8 mouse cellular contexts compared by ENCODE assay signal in the genomic region with DNA sequence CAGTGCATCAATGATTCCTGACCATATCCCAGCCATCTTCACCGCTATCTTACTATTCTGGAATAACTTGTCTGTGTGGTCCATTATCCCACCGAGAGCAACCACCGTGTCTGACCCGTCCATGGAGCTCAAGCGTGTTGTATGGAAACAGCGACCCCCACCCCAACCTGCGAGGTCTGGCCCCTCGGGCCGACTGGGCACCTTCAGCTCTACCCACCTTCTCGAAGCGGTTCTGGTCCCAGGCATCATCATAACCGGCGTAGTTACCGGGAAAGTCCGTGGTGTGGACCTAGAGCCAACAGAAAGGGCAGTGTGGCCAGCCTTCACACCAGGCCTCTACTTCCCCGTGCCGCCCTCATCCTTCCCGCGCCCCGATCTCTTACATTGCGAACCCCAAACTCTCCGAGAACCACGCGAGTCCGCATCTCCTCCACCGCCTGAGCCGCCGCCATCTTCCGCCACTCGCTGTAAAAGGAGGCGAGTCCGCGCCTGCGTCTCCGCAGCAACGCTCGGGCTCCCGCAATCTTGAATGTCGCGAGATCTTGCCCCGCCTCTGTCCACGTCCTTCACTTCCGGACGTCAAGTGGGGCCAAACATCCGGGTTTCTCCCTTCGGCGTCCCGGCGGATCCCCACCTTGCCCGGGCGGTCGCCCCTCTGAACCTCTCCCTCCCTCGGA. TPM values are rescaled to one million over a fixed set of nuclear protein-coding genes. Genes with fewer than 3 reads are reported as not detected.
A peak's percentile ranks its signal among the peaks of the same experiment; 100 is the strongest.
DNase-seq lines count a peak whose midpoint lies in the region; ATAC-seq lines count a peak whose summit lies in the region.

A gene (minus strand): TSS at position 543 of the 677 bp plus-strand sequence.
A gene (plus strand): TSS at position 569 of the 677 bp plus-strand sequence.

- H3K9ac ChIP-seq in hindbrain, embryonic 12.5 days, result peak within 1 kb of the TSS; percentile 97

- peak; percentile 91 for DNase-seq in Muller cell, postnatal 12 days (ENCODE audit: inconsistent ontology term)
- peak; percentile 96 for DNase-seq in cerebellum, adult 9-11 months
- DNase-seq in frontal cortex, postnatal 10 days (ENCODE audit: low spot score in 2 of 2), result peak; percentile 90 to 95
- peak; percentile 93 to 96 for DNase-seq in layer of hippocampus, postnatal 14 days (ENCODE audit: low spot score in 2 of 2)
- DNase-seq in lung, postnatal 14 days, result peak; percentile 97
- DNase-seq in retina, adult 2 months (ENCODE audit: low read depth, low spot score), result peak; percentile 83
- peak; percentile 88 to 94 for DNase-seq in thymus, postnatal 36 days

- H3K4me1 ChIP-seq in hindbrain, embryonic 12.5 days, result peaks cover 24% of the 10 kb centered on the region

- H3K27me3 ChIP-seq in hindbrain, embryonic 12.5 days, result no peaks in the 10 kb centered on the region

- H3K36me3 ChIP-seq in hindbrain, embryonic 12.5 days, result peaks cover 66% of the 10 kb centered on the region

- peak; percentile 90 for ATAC-seq in hindbrain, embryonic 12.5 days (ENCODE audit: low FRiP score)

- H3K27ac ChIP-seq in hindbrain, embryonic 12.5 days, result peak within 1 kb of the TSS; percentile 87

- H3K4me3 ChIP-seq in hindbrain, embryonic 12.5 days, result peak within 1 kb of the TSS; percentile 89

- WGBS in hindbrain, embryonic 12.5 days, result under 1% methylated on average over 53 of the region's 53 CpGs

- H3K9me3 ChIP-seq in hindbrain, embryonic 12.5 days (replicated peaks), result no peaks in the 10 kb centered on the region

- peak within 1 kb of the TSS; percentile 93 for H3K4me2 ChIP-seq in hindbrain, embryonic 12.5 days (replicated peaks)

RNA-seq across cellular contexts. Expression of the first gene that starts in this region (rescaled TPM):
- polyA plus RNA-seq in hindbrain, embryonic 12.5 days (2016; fragmentation: Nextera tagmentation; extraction: Ambion mirVana), result 76.1 and 91.8 TPM in 2 replicates
- total RNA-seq in layer of hippocampus, postnatal 14 days (2021), result 10 to 100 TPM; 35.0 to 35.9 TPM

RNA-seq across cellular contexts. Expression of the second gene that starts in this region (rescaled TPM):
- 77.2 and 83.8 TPM in 2 replicates for polyA plus RNA-seq in hindbrain, embryonic 12.5 days (2016; fragmentation: Nextera tagmentation; extraction: Ambion mirVana)
- total RNA-seq in layer of hippocampus, postnatal 14 days (2021), result 10 to 100 TPM; 81.9 to 91.9 TPM

Comparison
In these comparisons a context has a peak if more than half of its experiments do, and no peak if none do; other contexts are left out.
1. Peak in every context shown above with its lines: DNase-seq, ATAC-seq, H3K4me3 ChIP-seq and H3K27ac ChIP-seq.